Mouse (Mus musculus) midbrain, embryonic 12.5 days (tissue): ENCODE data around the gene Lysmd3. TPM values are rescaled to one million over a fixed set of nuclear protein-coding genes. Genes with fewer than 3 reads are reported as not detected.
"Not testable (repeated sequence)": the region's sequence is repeated elsewhere in the genome, so short reads cannot be mapped to it uniquely, and the experiment has no call there.

Experiments used
- ATAC-seq: fragments of 200-750 bp; cut with Nextera tagmentation; 2 replicates; pipeline ENCODE4 v1.8.0; 2017; ENCODE audit warnings: low read depth, moderate TSS enrichment, moderate library complexity; ENCODE audit not compliant: low FRiP score
- H3K27ac ChIP-seq: fragments of 300-500 bp; sonication (generic); replicated peaks from 2 replicates; pipeline ENCODE4 v1.5.1; 2016; ENCODE audit warnings: mild to moderate bottlenecking
- H3K27me3 ChIP-seq: fragments of 300-500 bp; sonication (generic); 2 replicates; pipeline ENCODE4 v1.6.1; 2016; ENCODE audit warnings: mild to moderate bottlenecking
- H3K36me3 ChIP-seq: fragments of 300-500 bp; sonication (generic); 2 replicates; pipeline ENCODE4 v1.6.1; 2016
- H3K4me1 ChIP-seq: fragments of 300-500 bp; sonication (generic); 2 replicates; pipeline ENCODE4 v1.6.1; 2016
- H3K4me2 ChIP-seq: fragments of 300-500 bp; sonication (generic); replicated peaks from 2 replicates; pipeline ENCODE4 v1.6.1; 2016; ENCODE audit warnings: mild to moderate bottlenecking, moderate library complexity
- H3K4me3 ChIP-seq: fragments of 300-500 bp; sonication (generic); 2 replicates; pipeline ENCODE4 v1.5.1; 2016; ENCODE audit warnings: mild to moderate bottlenecking
- H3K9ac ChIP-seq: fragments of 300-500 bp; sonication (generic); replicated peaks from 2 replicates; pipeline ENCODE4 v1.6.1; 2016; ENCODE audit warnings: mild to moderate bottlenecking, moderate library complexity
- H3K9me3 ChIP-seq: fragments of 300-500 bp; sonication (generic); 2 replicates; pipeline ENCODE4 v1.6.1; 2016; ENCODE audit warnings: mild to moderate bottlenecking
- WGBS: fragments of 180-500 bp; shearing (Covaris S2); methylation state at CpG from one replicate; pipeline ENCODE4 v1.1.7; 2016; 5-methylcytosine and 5-hydroxymethylcytosine counted together
- polyA plus RNA-seq: library from polyadenylated mRNA; unstranded; fragments of >200 nt; fragmentation: Nextera tagmentation; extraction: Ambion mirVana; gene quantifications from 2 replicates; pipeline ENCODE4 v1.2.1, GENCODE M21; 2016

Lysmd3 gene
- 25.9 and 27.6 TPM in 2 replicates for polyA plus RNA-seq

DNA sequence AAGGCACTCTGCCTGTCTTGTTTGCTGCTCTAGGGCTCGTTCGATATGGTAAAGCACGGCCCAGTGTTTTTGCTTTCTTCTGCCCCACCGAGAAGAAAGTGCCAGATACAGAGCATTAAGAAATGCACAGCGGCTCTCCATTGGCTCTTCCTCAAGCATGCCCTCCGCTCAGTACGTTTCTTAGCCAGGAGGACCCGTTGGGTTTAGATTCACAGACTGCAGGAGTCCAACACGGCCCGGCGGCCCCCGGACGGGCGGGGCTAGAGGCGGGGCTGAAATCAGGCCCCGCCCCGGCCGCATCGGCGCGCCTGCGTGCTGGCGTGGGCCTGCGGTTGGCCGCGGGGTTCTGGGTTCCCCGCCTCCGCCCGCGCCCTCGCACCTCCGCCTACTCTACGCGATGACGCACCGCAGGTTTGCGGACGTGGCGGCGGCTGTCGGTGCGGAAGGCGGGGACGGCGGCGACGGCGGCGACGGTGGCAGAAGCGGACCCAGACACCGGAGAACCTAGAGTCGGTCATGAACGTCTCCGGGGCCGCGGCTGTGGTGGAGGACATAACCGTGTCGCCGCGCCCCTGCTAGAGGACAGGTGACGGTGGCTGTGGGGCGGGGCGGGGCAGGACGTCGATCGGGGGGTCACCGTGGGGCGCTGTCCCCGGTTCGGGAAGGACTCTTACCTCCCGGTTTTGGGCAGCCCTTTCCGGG is at the start of gene Lysmd3:
Lysmd3 (plus strand) TSS at position 313 of the 702 bp plus-strand sequence.
- ATAC-seq = peak; percentile 98
- H3K27me3 ChIP-seq = no peaks in the 10 kb centered on the region
- no peaks in the 10 kb centered on the region; the same call in 1 of the 2 replicates for H3K9me3 ChIP-seq
- H3K36me3 ChIP-seq = peaks cover 4% of the 10 kb centered on the region; the same call in 1 of the 2 replicates
- WGBS = under 1% methylated on average over 73 of the region's 73 CpGs
- peak within 1 kb of the TSS; percentile 67 for H3K9ac ChIP-seq
- peak within 1 kb of the TSS; percentile 71 for H3K4me3 ChIP-seq
- peaks cover 13% of the 10 kb centered on the region for H3K4me1 ChIP-seq
- H3K27ac ChIP-seq = peak within 1 kb of the TSS; percentile 95
- peak within 1 kb of the TSS; percentile 65 for H3K4me2 ChIP-seq

DNA sequence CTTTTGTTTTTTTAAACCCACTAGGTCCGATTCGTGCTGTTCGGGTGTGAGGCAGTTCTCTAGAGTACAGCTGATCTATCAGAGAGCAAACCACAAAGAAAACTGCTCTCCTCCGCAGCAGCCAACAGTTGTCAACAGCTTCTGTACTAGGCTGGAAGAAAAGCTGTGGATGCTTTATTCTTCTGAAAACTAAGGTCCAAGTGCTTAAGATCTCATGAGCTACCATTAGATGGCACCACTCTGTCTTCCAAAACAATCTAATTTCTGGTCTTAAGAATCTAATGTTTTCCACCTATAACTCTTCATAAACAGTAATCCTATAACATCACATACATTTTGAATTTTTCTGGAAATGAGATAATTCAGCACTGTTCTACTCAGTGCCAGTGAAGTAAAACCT is 47.1 kb upstream of the Lysmd3 start:
- no peak for ATAC-seq
- Histone ChIP-seq H3K27me3 (no peaks in the 10 kb centered on the region), H3K4me2 (no peak overlapping the region), H3K4me1 (no peaks in the 10 kb centered on the region), H3K27ac (no peak overlapping the region), H3K4me3 (no peak overlapping the region), H3K9ac (no peak overlapping the region), H3K36me3 (peaks cover 23% of the 10 kb centered on the region), H3K9me3 (peaks cover 13% of the 10 kb centered on the region)
- 95% methylated on average over 4 of the region's 4 CpGs for WGBS

DNA sequence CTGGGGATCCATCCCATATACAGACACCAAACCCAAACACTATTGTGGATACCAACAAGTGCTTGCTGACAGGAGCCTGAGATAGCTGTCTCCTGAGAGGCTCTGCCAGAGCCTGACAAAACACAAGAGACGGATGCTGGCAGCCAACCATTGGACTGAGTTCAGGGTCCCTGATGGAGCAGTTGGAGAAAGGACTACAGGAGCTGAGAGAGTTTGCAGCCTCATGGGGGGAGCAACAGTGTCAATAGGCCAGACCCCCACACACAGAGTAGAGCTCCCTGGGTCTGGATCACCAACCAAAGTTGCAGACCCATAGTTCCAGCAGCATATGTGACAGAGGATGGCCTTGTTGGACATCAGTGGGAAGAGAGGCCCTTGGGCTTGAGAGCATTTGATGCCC is 29.6 kb upstream of the Lysmd3 start:
- peaks cover 35% of the 10 kb centered on the region for H3K4me1 ChIP-seq
- H3K4me2 ChIP-seq = peak overlapping the region; percentile 29
- H3K27ac ChIP-seq = 0 out of 2 replicates have a peak overlapping the region, but pooled peaks have one; percentile 20
- WGBS = 45% methylated on average over 1 of the region's 1 CpGs
- ATAC-seq, H3K9ac ChIP-seq, H3K4me3 ChIP-seq, H3K27me3 ChIP-seq, H3K36me3 ChIP-seq, H3K9me3 ChIP-seq: not testable (repeated sequence)

DNA sequence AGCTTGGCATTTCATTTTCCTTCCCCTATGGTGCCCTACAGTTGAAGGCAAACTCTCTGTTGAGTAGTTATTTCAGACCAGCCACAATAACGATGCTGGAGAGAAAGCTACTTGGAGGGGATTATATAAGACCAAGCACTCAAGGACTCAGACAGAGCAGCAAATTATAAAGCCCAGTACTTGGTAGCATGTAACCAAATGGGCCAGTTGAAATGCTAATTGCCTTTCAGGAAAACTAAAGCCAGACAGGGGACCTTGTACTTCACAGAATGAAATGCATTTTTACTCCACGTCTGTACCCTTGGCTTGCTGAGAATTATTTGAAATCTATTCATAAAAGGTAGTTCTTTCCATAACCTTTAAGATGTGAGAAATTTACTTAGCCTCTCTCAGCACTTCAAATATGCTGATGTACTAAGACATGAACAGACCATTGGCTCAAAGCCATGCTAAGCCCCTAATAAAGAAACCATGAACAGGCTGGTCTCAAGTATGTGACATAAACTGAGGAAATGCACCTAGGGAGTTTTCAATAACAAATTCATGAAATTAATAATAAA is 28.8 kb upstream of the Lysmd3 start:
- 14% methylated on average over 2 of the region's 2 CpGs for WGBS
- no peak for ATAC-seq

DNA sequence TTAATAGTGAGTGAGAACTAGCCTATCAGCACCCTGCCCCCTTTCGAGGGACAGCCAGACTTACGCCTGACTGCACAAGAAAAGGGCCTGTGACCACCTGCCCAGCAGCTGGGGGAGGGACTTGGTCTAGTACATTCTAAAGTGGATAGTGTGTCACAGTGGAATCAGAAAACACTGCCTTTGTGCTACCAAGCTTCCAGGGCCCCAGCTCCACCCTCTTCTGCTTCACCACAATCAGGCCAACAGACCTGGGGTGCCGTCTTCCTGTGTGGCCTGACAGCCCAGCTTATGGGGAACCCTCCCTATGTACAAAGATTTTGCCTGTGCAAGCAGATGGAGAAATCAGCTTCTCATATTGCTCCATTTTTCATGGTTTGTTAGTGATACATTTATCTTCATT is 28.1 kb upstream of the Lysmd3 start:
- peaks cover 3% of the 10 kb centered on the region; the same call in 1 of the 2 replicates for H3K27me3 ChIP-seq
- H3K4me3 ChIP-seq = no peak overlapping the region
- H3K4me1 ChIP-seq = peaks cover 42% of the 10 kb centered on the region
- 13% methylated on average over 3 of the region's 3 CpGs for WGBS
- H3K9ac ChIP-seq = no peak overlapping the region
- ATAC-seq = peak; percentile 18
- H3K9me3 ChIP-seq = no peaks in the 10 kb centered on the region
- peak overlapping the region; percentile 48; the same call in 1 of the 2 replicates for H3K4me2 ChIP-seq
- H3K27ac ChIP-seq = peak overlapping the region; percentile 69
- no peaks in the 10 kb centered on the region for H3K36me3 ChIP-seq

More for the DNA sequence above, 28.8 kb upstream of the Lysmd3 start:
- Histone ChIP-seq H3K27ac (peak overlapping the region; percentile 52), H3K27me3 (peaks cover 3% of the 10 kb centered on the region; the same call in 1 of the 2 replicates), H3K9me3 (no peaks in the 10 kb centered on the region), H3K4me1 (peaks cover 39% of the 10 kb centered on the region), H3K4me2 (peak overlapping the region; percentile 11; the same call in 1 of the 2 replicates), H3K36me3 (no peaks in the 10 kb centered on the region), H3K9ac (no peak overlapping the region), H3K4me3 (no peak overlapping the region)

DNA sequence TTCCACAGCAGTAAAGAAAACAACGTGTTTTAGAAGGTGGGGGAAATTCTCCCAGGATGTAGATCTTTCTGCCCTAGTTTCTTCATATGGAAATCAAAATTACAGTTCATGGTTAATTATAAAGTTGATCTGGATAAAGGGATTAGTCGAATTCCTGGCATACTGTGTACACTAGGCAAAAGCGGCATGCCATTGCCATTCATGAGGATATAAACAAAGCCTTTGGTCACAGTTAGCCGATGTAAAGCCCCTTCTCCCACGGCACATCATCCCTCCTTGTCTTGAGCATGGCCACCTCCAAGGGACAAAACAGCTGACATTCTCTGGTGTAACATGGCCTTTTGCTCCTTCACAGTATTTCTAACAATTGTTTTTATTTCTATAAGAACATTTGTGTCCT is 26.9 kb upstream of the Lysmd3 start:
- H3K4me2 ChIP-seq = peak overlapping the region; percentile 48
- peaks cover 3% of the 10 kb centered on the region; the same call in 1 of the 2 replicates for H3K27me3 ChIP-seq
- H3K4me1 ChIP-seq = peaks cover 44% of the 10 kb centered on the region
- H3K4me3 ChIP-seq = peak overlapping the region; percentile 26
- H3K9me3 ChIP-seq = no peaks in the 10 kb centered on the region
- H3K36me3 ChIP-seq = no peaks in the 10 kb centered on the region
- peak overlapping the region; percentile 69 for H3K27ac ChIP-seq
- no peak overlapping the region for H3K9ac ChIP-seq
- ATAC-seq = peak; percentile 39; the same call in 1 of the 2 replicates
- 4% methylated on average over 5 of the region's 5 CpGs for WGBS

DNA sequence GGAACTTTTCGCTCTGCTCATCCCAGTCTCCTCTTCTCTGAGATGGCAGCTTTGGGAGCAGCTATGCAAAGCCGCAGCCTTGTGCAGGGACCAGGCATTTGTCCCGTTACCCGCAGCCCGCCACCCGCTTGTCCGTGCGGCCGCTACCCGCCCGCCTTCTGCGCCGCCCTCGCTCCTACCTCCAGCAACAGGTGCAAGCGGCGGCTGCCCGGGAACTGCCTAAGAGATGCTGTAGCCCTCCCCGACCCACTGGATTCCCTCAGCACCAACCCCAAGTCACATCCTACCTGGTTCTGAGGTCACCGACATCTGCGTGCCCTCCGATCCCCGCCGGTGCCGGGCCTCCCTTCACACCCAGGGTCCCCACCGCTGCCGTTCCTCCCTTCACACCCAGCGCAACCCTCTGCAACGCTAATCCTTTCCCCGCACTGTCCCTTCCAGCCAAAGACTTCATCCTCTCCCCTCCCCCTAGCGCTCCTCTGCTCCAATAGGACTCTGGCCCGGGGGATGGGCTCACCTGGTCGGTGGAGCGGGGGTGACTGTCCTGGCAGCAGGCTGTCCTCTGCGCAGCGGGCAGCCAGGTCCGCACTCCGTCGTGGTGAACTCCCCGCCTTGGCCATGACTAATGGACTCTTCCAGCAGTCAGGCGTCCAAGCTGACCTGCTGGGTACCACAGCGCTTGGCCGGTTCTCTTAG is 24.6 kb upstream of the Lysmd3 start, which contains the start of gene Adgrv1:
Adgrv1 (minus strand) TSS at position 435 of the 696 bp plus-strand sequence.
- peaks cover 38% of the 10 kb centered on the region for H3K4me1 ChIP-seq
- H3K9ac ChIP-seq = peak within 1 kb of the TSS; percentile 73
- ATAC-seq = peak; percentile 98
- peaks cover 6% of the 10 kb centered on the region; the same call in 1 of the 2 replicates for H3K27me3 ChIP-seq
- no peaks in the 10 kb centered on the region for H3K36me3 ChIP-seq
- peak within 1 kb of the TSS; percentile 78 for H3K4me2 ChIP-seq
- H3K4me3 ChIP-seq = peak within 1 kb of the TSS; percentile 55
- peak within 1 kb of the TSS; percentile 60 for H3K27ac ChIP-seq
- no peaks in the 10 kb centered on the region for H3K9me3 ChIP-seq
- WGBS = under 1% methylated on average over 42 of the region's 42 CpGs

DNA sequence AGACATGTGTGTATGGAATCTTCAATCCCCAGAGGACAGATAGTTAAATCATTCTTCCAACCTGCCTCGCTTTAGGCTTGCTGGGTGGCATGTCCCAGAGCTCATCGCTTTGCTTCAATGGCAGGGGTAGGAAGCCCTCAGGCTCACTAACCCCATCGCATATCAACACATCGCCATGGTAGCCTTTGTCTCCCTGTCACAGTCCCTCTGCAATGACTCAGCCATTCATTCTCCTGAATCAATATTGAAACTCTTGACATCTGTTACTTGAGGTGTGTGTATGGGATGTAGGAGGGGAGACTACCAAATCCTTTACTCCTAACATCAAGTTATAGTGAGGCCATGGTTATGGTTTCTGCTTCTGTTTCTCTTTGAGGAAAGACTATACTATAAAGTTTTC is 17.8 kb upstream of the Lysmd3 start:
- ATAC-seq = peak; percentile 72
- no peaks in the 10 kb centered on the region for H3K36me3 ChIP-seq
- H3K4me2 ChIP-seq = no peak overlapping the region
- H3K9me3 ChIP-seq = no peaks in the 10 kb centered on the region
- H3K9ac ChIP-seq = no peak overlapping the region
- peaks cover 4% of the 10 kb centered on the region; the same call in 1 of the 2 replicates for H3K27me3 ChIP-seq
- WGBS = 9% methylated on average over 4 of the region's 4 CpGs
- H3K4me3 ChIP-seq = no peak overlapping the region
- H3K4me1 ChIP-seq = peaks cover 18% of the 10 kb centered on the region
- H3K27ac ChIP-seq = no peak overlapping the region

DNA sequence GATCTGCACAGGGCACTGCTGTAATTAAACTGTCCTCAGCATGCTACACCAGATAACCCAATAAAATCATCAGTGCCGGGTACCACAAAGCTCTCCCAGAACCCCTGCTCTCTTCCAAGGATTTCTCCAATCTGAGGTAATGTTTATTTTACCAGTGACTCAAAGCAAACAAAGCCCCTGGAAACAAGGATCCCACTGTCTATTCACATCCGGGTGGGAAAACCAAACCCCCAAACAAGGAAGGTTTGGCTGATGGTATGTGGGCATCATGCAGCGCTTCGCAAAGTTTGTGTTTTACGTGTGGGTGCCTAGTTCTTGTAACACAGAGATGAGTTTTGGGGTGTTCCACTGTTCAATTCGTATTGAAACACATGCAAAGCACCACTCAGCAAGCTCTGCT is 16.6 kb upstream of the Lysmd3 start:
- Histone ChIP-seq H3K9me3 (no peaks in the 10 kb centered on the region), H3K9ac (no peak overlapping the region), H3K27ac (peak overlapping the region; percentile 75), H3K4me2 (no peak overlapping the region), H3K4me3 (no peak overlapping the region), H3K27me3 (peaks cover 4% of the 10 kb centered on the region; the same call in 1 of the 2 replicates), H3K4me1 (peaks cover 18% of the 10 kb centered on the region), H3K36me3 (no peaks in the 10 kb centered on the region)
- ATAC-seq = peak; percentile 42
- 45% methylated on average over 6 of the region's 6 CpGs for WGBS

DNA sequence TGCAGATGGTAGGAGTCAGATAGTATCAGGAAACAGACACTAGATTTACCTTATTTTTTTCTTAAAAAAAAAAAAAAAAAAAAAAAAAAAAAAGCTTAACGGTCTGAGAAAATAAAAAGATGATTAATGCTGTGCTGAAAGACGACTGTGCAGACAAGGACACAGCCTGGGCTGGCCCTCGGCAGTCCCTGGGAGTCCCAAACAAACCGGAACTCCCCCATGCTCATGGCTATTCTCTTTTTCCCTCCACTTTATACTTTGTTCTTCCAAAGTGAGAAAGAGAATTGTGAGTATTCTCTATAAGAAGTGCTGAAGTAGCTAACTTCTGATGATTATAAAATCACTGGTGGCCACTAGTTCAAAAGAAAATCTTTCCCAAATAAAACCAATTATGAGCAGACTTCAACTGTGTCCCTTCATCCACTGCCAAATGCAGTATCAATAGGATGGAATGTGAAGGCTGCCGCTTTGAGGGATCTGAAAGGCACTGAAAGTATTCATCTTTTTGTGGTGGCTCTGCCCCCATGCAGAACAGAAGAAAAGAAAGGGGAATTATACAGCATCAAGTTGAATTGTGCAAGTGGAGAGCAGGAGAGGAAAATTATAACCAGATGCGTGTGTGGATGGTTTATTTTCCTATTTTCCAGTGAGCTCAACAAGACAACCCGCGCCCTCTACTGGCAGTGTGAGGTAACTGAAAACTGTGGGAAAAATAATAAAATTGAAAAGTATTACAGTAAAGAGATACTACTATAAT is 16.0 kb upstream of the Lysmd3 start:
- 4% methylated on average over 8 of the region's 8 CpGs for WGBS
- Histone ChIP-seq H3K27me3 (peaks cover 4% of the 10 kb centered on the region; the same call in 1 of the 2 replicates), H3K27ac (peak overlapping the region; percentile 75), H3K9ac (no peak overlapping the region), H3K4me1 (peaks cover 18% of the 10 kb centered on the region), H3K36me3 (no peaks in the 10 kb centered on the region), H3K4me3 (no peak overlapping the region; the same call in 1 of the 2 replicates), H3K4me2 (peak overlapping the region; percentile 39), H3K9me3 (no peaks in the 10 kb centered on the region)
- peak; percentile 68 for ATAC-seq

DNA sequence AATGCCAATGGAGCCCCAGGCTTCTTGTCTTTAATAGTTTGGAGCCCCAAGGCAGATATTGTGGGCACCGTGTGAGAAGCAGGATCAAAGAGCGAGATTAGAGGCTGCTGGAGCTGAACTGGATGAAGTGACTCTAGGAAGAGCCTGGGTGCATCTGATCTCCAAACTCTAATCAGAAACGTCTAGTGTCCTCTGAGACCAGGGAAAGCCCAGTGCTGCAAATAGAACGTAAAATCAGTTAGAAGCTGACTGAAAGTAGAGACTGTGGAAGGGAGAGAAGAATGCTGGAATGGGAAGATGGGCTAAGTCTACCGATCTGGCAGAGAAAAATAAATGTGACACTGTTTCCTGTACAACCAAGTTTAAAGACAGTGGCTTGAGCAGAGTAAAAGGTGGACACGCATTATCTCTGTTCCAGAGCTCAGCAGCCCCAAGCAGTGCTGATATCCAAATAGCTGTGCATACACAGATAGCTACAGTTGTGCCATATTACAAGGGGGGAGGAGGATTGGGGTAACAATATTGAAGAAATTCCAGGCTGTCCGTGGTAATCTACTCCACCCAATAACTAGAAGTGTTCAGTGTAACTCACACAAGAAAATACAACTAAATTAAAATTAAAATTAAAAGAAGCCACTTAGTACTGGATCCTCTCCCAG is 14.8 kb upstream of the Lysmd3 start:
- no peaks in the 10 kb centered on the region for H3K27me3 ChIP-seq
- H3K27ac ChIP-seq = peak overlapping the region; percentile 52
- H3K4me1 ChIP-seq = peaks cover 18% of the 10 kb centered on the region
- H3K9ac ChIP-seq = no peak overlapping the region
- no peak for ATAC-seq
- no peak overlapping the region for H3K4me2 ChIP-seq
- H3K9me3 ChIP-seq = no peaks in the 10 kb centered on the region
- WGBS = 48% methylated on average over 7 of the region's 7 CpGs
- H3K36me3 ChIP-seq = no peaks in the 10 kb centered on the region
- no peak overlapping the region for H3K4me3 ChIP-seq
